Mouse (Mus musculus): Measurements from ENCODE around the gene Pctp. TPM values are rescaled to one million over a fixed set of nuclear protein-coding genes. Genes with fewer than 3 reads are reported as not detected.

Gene Pctp
- polyA plus RNA-seq, 1 experiment from 2014 or later: 67.2 TPM

GRCm38 (mm10) chr11:90019161-90019560 is 16.5 kb upstream of the Pctp start:
- H3K4me2 ChIP-seq (ENCODE audit: low read depth, low read length): no peak overlapping the region
- TF ChIP-seq CTCF (IDR thresholded peaks at IDR 0.05; ENCODE audit: low read depth): peak; percentile 79
- no peak for TF ChIP-seq EP300 (IDR thresholded peaks at IDR 0.05; ENCODE audit: low read depth)
- no peak for DNase-seq
- no peak for ATAC-seq
- WGBS (ENCODE audit: insufficient replicate concordance): 19% methylated on average over 7 of the region's 7 CpGs
- H3K27me3 ChIP-seq (ENCODE audit: insufficient read depth, low read length): no peaks in the 10 kb centered on the region
- no peak overlapping the region for H3K4me3 ChIP-seq (ENCODE audit: low read depth, low read length)
- H3K9ac ChIP-seq (replicated peaks): no peak overlapping the region
- no peak overlapping the region for H3K27ac ChIP-seq (ENCODE audit: low read depth)
- no peaks in the 10 kb centered on the region for H3K36me3 ChIP-seq (replicated peaks; ENCODE audit: insufficient read depth, low read length)
- no peaks in the 10 kb centered on the region for H3K9me3 ChIP-seq (ENCODE audit: low read length)
- H3K4me1 ChIP-seq (ENCODE audit: insufficient read depth): no peaks in the 10 kb centered on the region

GRCm38 (mm10) chr11:90015281-90015680 is 12.6 kb upstream of the Pctp start:
- no peak overlapping the region for H3K27ac ChIP-seq (ENCODE audit: low read depth)
- 54% methylated on average over 7 of the region's 7 CpGs for WGBS (ENCODE audit: insufficient replicate concordance)

DNA sequence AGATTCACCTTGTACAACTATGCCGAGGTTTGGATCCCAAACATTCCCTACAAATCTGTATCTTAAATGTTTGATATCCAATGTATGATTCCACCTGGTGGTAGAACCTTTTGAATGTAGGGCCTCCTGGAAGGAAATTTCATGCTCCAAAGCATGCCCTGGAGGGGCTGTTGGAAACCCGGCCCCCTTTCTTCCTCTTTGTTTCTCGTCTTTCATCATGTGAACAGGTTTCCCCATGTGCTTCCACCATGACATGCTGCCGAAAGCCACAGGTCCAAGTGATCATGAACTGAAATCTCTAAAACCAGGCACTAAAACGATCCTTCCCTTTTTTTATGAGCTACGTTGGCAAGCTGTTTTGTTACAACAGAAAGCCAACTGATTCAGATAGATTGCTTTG is 11.0 kb upstream of the Pctp start:
- DNase-seq: no peak
- no peaks in the 10 kb centered on the region for H3K27me3 ChIP-seq (ENCODE audit: insufficient read depth, low read length)
- H3K4me1 ChIP-seq (ENCODE audit: insufficient read depth): no peaks in the 10 kb centered on the region
- H3K27ac ChIP-seq (ENCODE audit: low read depth): no peak overlapping the region
- no peak overlapping the region for H3K9ac ChIP-seq (replicated peaks)
- no peak overlapping the region for H3K4me3 ChIP-seq (ENCODE audit: low read depth, low read length)
- H3K36me3 ChIP-seq (replicated peaks; ENCODE audit: insufficient read depth, low read length): no peaks in the 10 kb centered on the region
- no peak overlapping the region for H3K4me2 ChIP-seq (ENCODE audit: low read depth, low read length)
- 68% methylated on average over 6 of the region's 6 CpGs for WGBS (ENCODE audit: insufficient replicate concordance)
- no peak for ATAC-seq
- TF ChIP-seq EP300 (IDR thresholded peaks at IDR 0.05; ENCODE audit: low read depth) (no peak), CTCF (IDR thresholded peaks at IDR 0.05; ENCODE audit: low read depth) (no peak)
- H3K9me3 ChIP-seq (ENCODE audit: low read length): no peaks in the 10 kb centered on the region

More at GRCm38 (mm10) chr11:90015281-90015680, 12.6 kb upstream of the Pctp start:
- DNase-seq: no peak
- Histone ChIP-seq H3K9ac (replicated peaks) (no peak overlapping the region), H3K4me1 (ENCODE audit: insufficient read depth) (no peaks in the 10 kb centered on the region), H3K9me3 (ENCODE audit: low read length) (no peaks in the 10 kb centered on the region), H3K4me2 (ENCODE audit: low read depth, low read length) (no peak overlapping the region), H3K27me3 (ENCODE audit: insufficient read depth, low read length) (no peaks in the 10 kb centered on the region), H3K36me3 (replicated peaks; ENCODE audit: insufficient read depth, low read length) (no peaks in the 10 kb centered on the region), H3K4me3 (ENCODE audit: low read depth, low read length) (no peak overlapping the region)
- no peak for ATAC-seq
- no peak for TF ChIP-seq CTCF (IDR thresholded peaks at IDR 0.05; ENCODE audit: low read depth)
- TF ChIP-seq EP300 (IDR thresholded peaks at IDR 0.05; ENCODE audit: low read depth): no peak

GRCm38 (mm10) chr11:90007791-90008531 is 5.3 kb upstream of the Pctp start:
- Histone ChIP-seq H3K27ac (ENCODE audit: low read depth) (no peak overlapping the region), H3K4me3 (ENCODE audit: low read depth, low read length) (no peak overlapping the region), H3K4me2 (ENCODE audit: low read depth, low read length) (no peak overlapping the region), H3K4me1 (ENCODE audit: insufficient read depth) (no peaks in the 10 kb centered on the region), H3K36me3 (replicated peaks; ENCODE audit: insufficient read depth, low read length) (no peaks in the 10 kb centered on the region), H3K9me3 (ENCODE audit: low read length) (no peaks in the 10 kb centered on the region), H3K9ac (replicated peaks) (no peak overlapping the region), H3K27me3 (ENCODE audit: insufficient read depth, low read length) (no peaks in the 10 kb centered on the region)
- 41% methylated on average over 7 of the region's 7 CpGs for WGBS (ENCODE audit: insufficient replicate concordance)
- TF ChIP-seq CTCF (IDR thresholded peaks at IDR 0.05; ENCODE audit: low read depth) (no peak), EP300 (IDR thresholded peaks at IDR 0.05; ENCODE audit: low read depth) (no peak)
- DNase-seq: no peak
- no peak for ATAC-seq

DNA sequence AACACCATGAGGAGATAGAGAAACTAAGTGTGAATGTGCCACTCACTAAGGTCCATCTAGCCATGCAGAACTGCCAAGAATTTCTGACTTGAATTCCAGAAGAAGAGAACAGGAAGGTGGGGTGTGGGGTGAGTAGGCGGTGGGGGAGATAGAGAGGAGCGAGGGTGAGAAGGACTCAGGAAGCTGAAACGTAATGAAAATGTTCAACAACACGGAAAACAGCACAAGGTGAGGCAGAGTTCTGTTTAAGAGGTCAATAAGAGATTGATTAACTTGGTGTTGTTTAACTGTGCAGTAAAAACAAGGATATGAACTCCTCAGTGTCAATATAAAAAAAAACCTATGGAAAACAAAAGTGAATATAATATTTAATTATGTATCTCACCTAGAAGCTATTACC is 3.4 kb upstream of the Pctp start:
- no peak overlapping the region for H3K4me3 ChIP-seq (ENCODE audit: low read depth, low read length)
- no peak overlapping the region for H3K9ac ChIP-seq (replicated peaks)
- peaks cover 4% of the 10 kb centered on the region; the same call in 1 of the 2 replicates for H3K4me1 ChIP-seq (ENCODE audit: insufficient read depth)
- no peak for TF ChIP-seq EP300 (IDR thresholded peaks at IDR 0.05; ENCODE audit: low read depth)
- TF ChIP-seq CTCF (IDR thresholded peaks at IDR 0.05; ENCODE audit: low read depth): no peak
- 0 out of 2 replicates have a peak overlapping the region, but pooled peaks have one; percentile 22 for H3K27ac ChIP-seq (ENCODE audit: low read depth)
- no peak for DNase-seq
- no peaks in the 10 kb centered on the region for H3K9me3 ChIP-seq (ENCODE audit: low read length)
- H3K36me3 ChIP-seq (replicated peaks; ENCODE audit: insufficient read depth, low read length): no peaks in the 10 kb centered on the region
- ATAC-seq: no peak
- H3K27me3 ChIP-seq (ENCODE audit: insufficient read depth, low read length): no peaks in the 10 kb centered on the region
- no peak overlapping the region for H3K4me2 ChIP-seq (ENCODE audit: low read depth, low read length)
- WGBS (ENCODE audit: insufficient replicate concordance): 31% methylated on average over 4 of the region's 4 CpGs

DNA sequence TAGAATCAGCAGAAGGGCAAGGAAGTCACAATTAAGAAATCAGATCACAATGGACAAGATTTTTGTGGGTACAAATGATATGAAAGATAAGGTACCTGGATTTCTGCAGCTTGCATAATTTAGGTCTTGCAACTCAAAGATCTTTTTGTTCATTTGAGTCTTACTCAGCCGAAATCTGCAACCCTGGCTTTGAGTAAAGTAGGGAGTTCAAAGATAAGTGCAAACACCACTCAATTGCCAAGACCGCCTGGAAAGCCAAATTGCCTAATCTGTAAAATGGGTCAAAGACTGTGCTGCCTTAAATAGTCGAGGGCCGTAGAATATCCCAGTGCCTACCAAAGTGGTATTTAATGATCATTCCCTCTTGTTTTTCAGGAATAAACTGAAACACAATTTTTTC is 692 bp upstream of the Pctp start:
- ATAC-seq: no peak
- H3K27me3 ChIP-seq (ENCODE audit: insufficient read depth, low read length): no peaks in the 10 kb centered on the region
- H3K27ac ChIP-seq (ENCODE audit: low read depth): no peak overlapping the region
- H3K36me3 ChIP-seq (replicated peaks; ENCODE audit: insufficient read depth, low read length): no peaks in the 10 kb centered on the region
- no peaks in the 10 kb centered on the region for H3K9me3 ChIP-seq (ENCODE audit: low read length)
- no peak for TF ChIP-seq CTCF (IDR thresholded peaks at IDR 0.05; ENCODE audit: low read depth)
- no peak for TF ChIP-seq EP300 (IDR thresholded peaks at IDR 0.05; ENCODE audit: low read depth)
- WGBS (ENCODE audit: insufficient replicate concordance): 61% methylated on average over 4 of the region's 4 CpGs
- no peak overlapping the region for H3K4me3 ChIP-seq (ENCODE audit: low read depth, low read length)
- peaks cover 20% of the 10 kb centered on the region for H3K4me1 ChIP-seq (ENCODE audit: insufficient read depth)
- H3K9ac ChIP-seq (replicated peaks): no peak overlapping the region
- DNase-seq: no peak
- H3K4me2 ChIP-seq (ENCODE audit: low read depth, low read length): peak overlapping the region; percentile 92; the same call in 1 of the 2 replicates
